Mouse (Mus musculus) intestine, embryonic 15.5 days (tissue): Measurements from ENCODE around the gene Ina. TPM values are rescaled to one million over a fixed set of nuclear protein-coding genes. Genes with fewer than 3 reads are reported as not detected.
"Not testable (repeated sequence)": the region's sequence is repeated elsewhere in the genome, so short reads cannot be mapped to it uniquely, and the experiment has no call there.

Experiments
- ATAC-seq: fragments of 200-750 bp; cut with Nextera tagmentation; 2 replicates; pipeline ENCODE4 v1.8.0; 2017; ENCODE audit warnings: moderate TSS enrichment, moderate library complexity
- H3K27ac ChIP-seq: fragments of 300-500 bp; sonication (generic); 2 replicates; pipeline ENCODE4 v1.5.1; 2015; ENCODE audit warnings: mild to moderate bottlenecking, inconsistent platforms
- H3K27me3 ChIP-seq: fragments of 300-500 bp; sonication (generic); replicated peaks from 2 replicates; pipeline ENCODE4 v1.6.1; 2015; ENCODE audit warnings: inconsistent platforms
- H3K36me3 ChIP-seq: fragments of 300-500 bp; sonication (generic); 2 replicates; pipeline ENCODE4 v1.6.1; 2015; ENCODE audit warnings: inconsistent platforms
- H3K4me1 ChIP-seq: fragments of 300-500 bp; sonication (generic); replicated peaks from 2 replicates; pipeline ENCODE4 v1.6.1; 2015; ENCODE audit warnings: inconsistent platforms
- H3K4me2 ChIP-seq: fragments of 300-500 bp; sonication (generic); replicated peaks from 2 replicates; pipeline ENCODE4 v1.6.1; 2015; ENCODE audit warnings: mild to moderate bottlenecking, inconsistent platforms
- H3K4me3 ChIP-seq: fragments of 300-500 bp; sonication (generic); replicated peaks from 2 replicates; pipeline ENCODE4 v1.5.1; 2015; ENCODE audit warnings: inconsistent platforms
- H3K9ac ChIP-seq: fragments of 300-500 bp; sonication (generic); 2 replicates; pipeline ENCODE4 v1.6.1; 2015; ENCODE audit warnings: inconsistent platforms
- H3K9me3 ChIP-seq: fragments of 300-500 bp; sonication (generic); 2 replicates; pipeline ENCODE4 v1.6.1; 2016; ENCODE audit warnings: inconsistent platforms
- WGBS: fragments of 180-500 bp; shearing (Covaris S2); methylation state at CpG from one replicate; pipeline ENCODE4 v1.1.7; 2015; 5-methylcytosine and 5-hydroxymethylcytosine counted together
- polyA plus RNA-seq: library from polyadenylated mRNA; unstranded; fragments of >200 nt; fragmentation: Nextera tagmentation; extraction: Ambion mirVana; gene quantifications from 2 replicates; pipeline ENCODE4 v1.2.1, GENCODE M21; 2015

The Ina gene
- polyA plus RNA-seq, 1 experiment from 2014 or later: 14.5 TPM

DNA sequence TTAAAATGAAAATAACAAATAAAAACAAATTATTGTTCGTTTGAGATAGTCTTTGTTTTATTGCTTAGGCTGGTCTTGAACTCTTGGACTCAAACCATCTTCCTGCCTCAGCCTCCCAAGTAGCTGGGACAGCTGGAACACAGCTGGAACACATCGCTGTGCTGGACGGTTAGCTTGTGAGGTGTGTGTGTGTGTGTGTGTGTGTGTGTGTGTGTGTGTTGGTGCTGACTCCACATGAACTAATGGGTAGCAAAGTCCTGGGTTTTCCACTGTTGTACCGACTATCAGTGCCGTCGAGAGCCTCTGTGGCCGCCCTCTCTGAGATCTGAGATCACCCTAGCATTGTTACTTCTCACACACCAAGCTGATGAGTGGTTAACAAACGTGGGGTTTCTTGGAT, 38.5 kb upstream of the Ina start:
- WGBS: 84% methylated on average over 8 of the region's 8 CpGs
- no peaks in the 10 kb centered on the region for H3K36me3 ChIP-seq
- H3K4me2 ChIP-seq: no peak overlapping the region
- ATAC-seq: no peak
- H3K9ac ChIP-seq: no peak overlapping the region
- no peaks in the 10 kb centered on the region for H3K27me3 ChIP-seq
- H3K9me3 ChIP-seq: no peaks in the 10 kb centered on the region
- no peak overlapping the region for H3K4me3 ChIP-seq
- no peaks in the 10 kb centered on the region for H3K4me1 ChIP-seq
- no peak overlapping the region for H3K27ac ChIP-seq

- H3K36me3 ChIP-seq: no peaks in the 10 kb centered on the region
- H3K27ac ChIP-seq: no peak overlapping the region
- no peaks in the 10 kb centered on the region for H3K4me1 ChIP-seq
- H3K9ac ChIP-seq: no peak overlapping the region
- WGBS: 44% methylated on average over 2 of the region's 2 CpGs
- no peaks in the 10 kb centered on the region for H3K27me3 ChIP-seq
- no peaks in the 10 kb centered on the region for H3K9me3 ChIP-seq
- no peak overlapping the region for H3K4me2 ChIP-seq
- H3K4me3 ChIP-seq: no peak overlapping the region
- no peak for ATAC-seq
Observed at GRCm38 (mm10) chr19:46976743-46977142, 37.8 kb upstream of the Ina start.

GRCm38 (mm10) chr19:46977460-46977859, 37.0 kb upstream of the Ina start:
- Histone ChIP-seq H3K9me3 (no peaks in the 10 kb centered on the region), H3K27me3 (no peaks in the 10 kb centered on the region), H3K4me3 (no peak overlapping the region), H3K27ac (no peak overlapping the region), H3K36me3 (no peaks in the 10 kb centered on the region), H3K9ac (no peak overlapping the region), H3K4me2 (no peak overlapping the region), H3K4me1 (no peaks in the 10 kb centered on the region)
- ATAC-seq: no peak
- WGBS: 73% methylated on average over 6 of the region's 6 CpGs

- H3K36me3 ChIP-seq, H3K27ac ChIP-seq, H3K4me2 ChIP-seq, ATAC-seq, H3K4me1 ChIP-seq, H3K9ac ChIP-seq, H3K9me3 ChIP-seq, H3K27me3 ChIP-seq, H3K4me3 ChIP-seq: not testable (repeated sequence)
- 95% methylated on average over 3 of the region's 3 CpGs for WGBS
Observed at GRCm38 (mm10) chr19:46978069-46978468, 36.4 kb upstream of the Ina start.

DNA sequence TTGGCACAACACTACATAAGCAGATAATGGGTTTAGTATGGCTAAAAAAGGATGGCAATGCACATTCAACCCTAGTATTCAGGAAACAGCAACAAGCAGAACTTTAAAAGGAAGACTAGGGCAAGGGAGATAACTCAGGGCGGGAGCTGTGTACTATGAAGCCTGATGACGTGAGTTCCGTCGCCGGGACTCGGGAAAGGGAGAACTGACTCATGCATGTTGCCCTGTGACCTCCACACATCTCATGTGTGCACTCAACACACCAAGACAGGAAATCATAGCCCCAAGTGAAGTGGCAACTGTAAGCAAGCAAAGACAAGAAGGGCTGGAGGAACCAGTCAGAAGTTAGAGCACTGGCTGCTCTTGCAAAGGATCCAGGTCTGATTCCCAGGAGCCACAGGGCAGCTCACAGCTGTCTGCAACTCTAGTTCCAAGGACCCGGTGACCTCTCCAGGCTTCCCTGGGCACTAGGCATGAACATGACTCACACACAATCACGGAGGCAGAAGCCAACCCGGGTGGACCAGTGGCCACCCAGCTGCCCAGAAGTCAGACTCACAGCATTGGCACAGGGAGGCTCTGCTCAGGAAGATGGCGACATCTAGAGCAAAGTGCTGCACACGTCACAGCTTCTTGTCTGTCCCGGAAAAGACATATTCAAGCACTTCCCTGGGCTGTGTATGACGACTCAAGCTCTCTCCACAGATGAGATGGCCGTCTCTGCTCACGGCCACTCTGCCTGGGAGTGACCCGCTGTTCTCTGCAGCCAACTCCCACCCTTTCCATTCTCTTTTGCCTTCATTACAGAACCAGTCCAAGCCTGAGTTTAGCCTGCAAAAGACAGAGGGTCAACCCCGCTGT, 35.3 kb upstream of the Ina start:
- WGBS: 82% methylated on average over 17 of the region's 17 CpGs
- H3K4me1 ChIP-seq: peaks cover 9% of the 10 kb centered on the region; the same call in 1 of the 2 replicates
- H3K4me3 ChIP-seq: no peak overlapping the region
- H3K36me3 ChIP-seq: no peaks in the 10 kb centered on the region
- no peak overlapping the region for H3K4me2 ChIP-seq
- no peak for ATAC-seq
- H3K9ac ChIP-seq: no peak overlapping the region
- no peak overlapping the region for H3K27ac ChIP-seq
- H3K9me3 ChIP-seq: no peaks in the 10 kb centered on the region
- H3K27me3 ChIP-seq: no peaks in the 10 kb centered on the region

DNA sequence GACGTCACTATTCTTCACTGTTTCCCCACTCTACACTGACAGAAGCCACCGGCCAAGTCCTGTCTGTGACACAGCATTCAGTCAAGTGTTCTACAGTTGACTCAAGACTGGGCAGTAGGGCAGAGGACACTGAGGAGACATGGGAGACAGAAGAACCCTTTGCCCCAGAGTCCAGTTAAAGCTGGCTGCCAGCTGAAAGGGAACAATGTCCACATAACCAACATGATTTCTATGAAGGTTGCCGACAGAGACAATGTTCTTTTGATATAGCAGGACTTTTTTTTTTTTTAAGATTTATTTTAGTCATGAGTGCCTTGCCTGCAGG, 34.8 kb upstream of the Ina start:
- Histone ChIP-seq H3K9ac (no peak overlapping the region), H3K36me3 (no peaks in the 10 kb centered on the region), H3K4me3 (no peak overlapping the region), H3K4me2 (no peak overlapping the region), H3K27me3 (no peaks in the 10 kb centered on the region), H3K9me3 (no peaks in the 10 kb centered on the region), H3K4me1 (peaks cover 9% of the 10 kb centered on the region; the same call in 1 of the 2 replicates), H3K27ac (no peak overlapping the region)
- ATAC-seq: no peak
- WGBS: 77% methylated on average over 3 of the region's 3 CpGs

DNA sequence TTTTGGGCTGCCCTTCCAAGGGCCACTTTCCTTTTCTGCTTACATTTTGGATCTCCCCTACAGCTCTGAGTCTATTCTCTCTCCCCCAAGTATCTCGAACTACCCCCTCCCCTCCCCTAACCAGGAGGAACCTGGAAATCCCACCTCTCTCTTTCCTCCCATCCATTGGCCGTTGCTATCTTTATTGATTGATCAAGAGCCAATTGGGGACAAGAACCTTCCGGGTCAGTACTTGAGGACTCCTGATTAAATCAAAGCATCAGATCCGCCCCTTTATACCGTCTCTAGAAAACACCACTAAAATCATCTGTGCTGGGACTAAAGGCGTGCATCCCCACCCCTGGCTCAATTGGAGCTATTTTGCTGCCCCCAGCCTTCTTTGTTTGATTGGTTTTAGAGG, 33.0 kb upstream of the Ina start:
- Histone ChIP-seq H3K4me1 (peaks cover 9% of the 10 kb centered on the region; the same call in 1 of the 2 replicates), H3K4me3 (no peak overlapping the region), H3K4me2 (no peak overlapping the region), H3K36me3 (no peaks in the 10 kb centered on the region), H3K27me3 (no peaks in the 10 kb centered on the region), H3K9me3 (no peaks in the 10 kb centered on the region), H3K9ac (no peak overlapping the region), H3K27ac (no peak overlapping the region)
- WGBS: 31% methylated on average over 6 of the region's 6 CpGs
- ATAC-seq: no peak

GRCm38 (mm10) chr19:46983352-46983965, 31.0 kb upstream of the Ina start:
- Histone ChIP-seq H3K4me3 (no peak overlapping the region), H3K27ac (peak overlapping the region; percentile 79), H3K9me3 (no peaks in the 10 kb centered on the region), H3K4me1 (peaks cover 13% of the 10 kb centered on the region; the same call in 1 of the 2 replicates), H3K36me3 (no peaks in the 10 kb centered on the region), H3K9ac (0 out of 2 replicates have a peak overlapping the region, but pooled peaks have one; percentile 15), H3K27me3 (no peaks in the 10 kb centered on the region), H3K4me2 (peak overlapping the region; percentile 28)
- WGBS: 42% methylated on average over 14 of the region's 14 CpGs
- peak; percentile 74 for ATAC-seq

DNA sequence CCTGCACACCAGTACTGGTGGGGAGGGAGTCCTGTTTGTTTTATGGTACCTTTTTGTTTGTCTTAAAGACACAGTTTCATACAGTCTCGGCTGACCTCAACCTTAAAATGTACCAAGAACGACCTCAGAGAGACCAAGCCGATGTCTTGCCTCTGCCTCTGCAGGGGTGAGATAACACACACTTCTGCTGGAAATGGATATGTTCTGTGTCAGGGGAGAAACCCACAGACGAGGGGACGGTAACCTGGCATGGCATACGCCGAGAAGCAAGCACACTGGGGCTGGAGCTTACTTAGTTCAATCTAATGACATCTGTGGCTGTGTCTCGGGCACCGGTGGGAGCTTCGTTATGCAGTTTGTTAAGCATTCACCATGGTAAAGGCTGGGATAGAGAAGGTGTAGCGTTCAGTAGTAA, 30.5 kb upstream of the Ina start:
- no peak for ATAC-seq
- Histone ChIP-seq H3K27ac (0 out of 2 replicates have a peak overlapping the region, but pooled peaks have one; percentile 79), H3K4me3 (no peak overlapping the region), H3K27me3 (no peaks in the 10 kb centered on the region), H3K9ac (no peak overlapping the region), H3K36me3 (no peaks in the 10 kb centered on the region), H3K4me1 (peaks cover 14% of the 10 kb centered on the region; the same call in 1 of the 2 replicates), H3K4me2 (peak overlapping the region; percentile 28), H3K9me3 (no peaks in the 10 kb centered on the region)
- WGBS: 32% methylated on average over 11 of the region's 11 CpGs

GRCm38 (mm10) chr19:46984726-46985622, 29.5 kb upstream of the Ina start:
- Histone ChIP-seq H3K36me3 (no peaks in the 10 kb centered on the region), H3K9me3 (no peaks in the 10 kb centered on the region), H3K4me1 (peaks cover 18% of the 10 kb centered on the region; the same call in 1 of the 2 replicates), H3K27me3 (no peaks in the 10 kb centered on the region), H3K27ac (no peak overlapping the region), H3K9ac (no peak overlapping the region), H3K4me2 (no peak overlapping the region), H3K4me3 (no peak overlapping the region)
- ATAC-seq: no peak
- 79% methylated on average over 13 of the region's 13 CpGs for WGBS

DNA sequence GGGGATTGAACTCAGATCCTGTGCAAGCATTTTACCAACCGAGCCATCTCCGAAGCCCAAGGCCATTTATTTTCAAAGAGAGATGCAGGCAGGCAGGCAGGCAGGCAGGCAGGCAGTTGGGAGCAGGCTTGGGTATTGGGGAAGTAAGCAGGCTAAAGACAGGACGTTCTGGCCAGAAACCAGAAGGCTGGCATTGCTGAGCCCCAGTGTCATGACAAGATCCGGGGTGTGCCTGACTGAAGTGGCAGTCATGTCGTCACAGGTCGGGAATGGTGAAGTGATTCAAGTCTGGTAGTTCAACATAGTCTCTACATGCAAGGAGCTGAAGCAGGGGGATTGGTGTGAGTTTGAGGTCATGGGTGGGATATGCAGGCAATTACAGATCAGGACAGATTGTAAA, 26.9 kb upstream of the Ina start:
- H3K4me2 ChIP-seq: no peak overlapping the region
- H3K4me1 ChIP-seq: peaks cover 18% of the 10 kb centered on the region; the same call in 1 of the 2 replicates
- WGBS: 75% methylated on average over 6 of the region's 6 CpGs
- H3K4me3 ChIP-seq: no peak overlapping the region
- no peaks in the 10 kb centered on the region for H3K9me3 ChIP-seq
- no peak for ATAC-seq
- no peak overlapping the region for H3K27ac ChIP-seq
- no peaks in the 10 kb centered on the region for H3K27me3 ChIP-seq
- no peak overlapping the region for H3K9ac ChIP-seq
- H3K36me3 ChIP-seq: no peaks in the 10 kb centered on the region
